Mouse (Mus musculus): Measurements from ENCODE around the gene Hsp90aa1. TPM values are rescaled to one million over a fixed set of nuclear protein-coding genes. Genes with fewer than 3 reads are reported as not detected.

Gene Hsp90aa1
- polyA plus RNA-seq, 1 experiment from 2014 or later: 662 TPM

GRCm38 (mm10) chr12:110683580-110683979 is 18.9 kb downstream of the Hsp90aa1 start:
- Histone ChIP-seq H3K27ac (ENCODE audit: poor library complexity, severe bottlenecking) (no peak overlapping the region), H3K4me1 (replicated peaks) (peaks cover 20% of the 10 kb centered on the region), H3K9me3 (replicated peaks) (no peaks in the 10 kb centered on the region), H3K27me3 (replicated peaks) (no peaks in the 10 kb centered on the region), H3K4me3 (no peak overlapping the region), H3K9ac (no peak overlapping the region), H3K36me3 (0 out of 2 replicates have a peak, but pooled peaks cover 12% of the 10 kb centered on the region), H3K4me2 (no peak overlapping the region)
- ATAC-seq (ENCODE audit: insufficient number of reproducible peaks, low FRiP score): no peak
- no CpG with 5 or more reads among the region's 1 CpGs for WGBS

GRCm38 (mm10) chr12:110682561-110683299 is 19.8 kb downstream of the Hsp90aa1 start, which contains the start of gene 1700001K19Rik:
1700001K19Rik (minus strand) TSS chr12:110682619.
- WGBS: 73% methylated on average over 9 of the region's 9 CpGs
- Histone ChIP-seq H3K4me3 (no peak within 1 kb of the TSS), H3K36me3 (0 out of 2 replicates have a peak, but pooled peaks cover 12% of the 10 kb centered on the region), H3K27me3 (replicated peaks) (no peaks in the 10 kb centered on the region), H3K4me1 (replicated peaks) (peaks cover 12% of the 10 kb centered on the region), H3K9me3 (replicated peaks) (no peaks in the 10 kb centered on the region), H3K4me2 (no peak within 1 kb of the TSS), H3K9ac (no peak within 1 kb of the TSS), H3K27ac (ENCODE audit: poor library complexity, severe bottlenecking) (no peak within 1 kb of the TSS)
- ATAC-seq (ENCODE audit: insufficient number of reproducible peaks, low FRiP score): no peak

GRCm38 (mm10) chr12:110681878-110682277 is 20.6 kb downstream of the Hsp90aa1 start:
- no peaks in the 10 kb centered on the region for H3K27me3 ChIP-seq (replicated peaks)
- H3K4me2 ChIP-seq: no peak overlapping the region
- peaks cover 5% of the 10 kb centered on the region for H3K4me1 ChIP-seq (replicated peaks)
- no peak for ATAC-seq (ENCODE audit: insufficient number of reproducible peaks, low FRiP score)
- H3K9me3 ChIP-seq (replicated peaks): no peaks in the 10 kb centered on the region
- no peak overlapping the region for H3K27ac ChIP-seq (ENCODE audit: poor library complexity, severe bottlenecking)
- H3K9ac ChIP-seq: no peak overlapping the region
- H3K36me3 ChIP-seq: 0 out of 2 replicates have a peak, but pooled peaks cover 9% of the 10 kb centered on the region
- H3K4me3 ChIP-seq: no peak overlapping the region
- WGBS: 61% methylated on average over 3 of the region's 3 CpGs

- Histone ChIP-seq H3K9me3 (replicated peaks) (no peaks in the 10 kb centered on the region), H3K36me3 (0 out of 2 replicates have a peak, but pooled peaks cover 2% of the 10 kb centered on the region), H3K27me3 (replicated peaks) (no peaks in the 10 kb centered on the region), H3K4me2 (no peak overlapping the region), H3K9ac (no peak overlapping the region; the same call in 1 of the 2 replicates), H3K4me1 (replicated peaks) (peaks cover 5% of the 10 kb centered on the region), H3K27ac (ENCODE audit: poor library complexity, severe bottlenecking) (no peak overlapping the region), H3K4me3 (no peak overlapping the region)
- 27% methylated on average over 7 of the region's 7 CpGs for WGBS
- no peak for ATAC-seq (ENCODE audit: insufficient number of reproducible peaks, low FRiP score)
Measured at GRCm38 (mm10) chr12:110681191-110681590, 21.3 kb downstream of the Hsp90aa1 start.

DNA sequence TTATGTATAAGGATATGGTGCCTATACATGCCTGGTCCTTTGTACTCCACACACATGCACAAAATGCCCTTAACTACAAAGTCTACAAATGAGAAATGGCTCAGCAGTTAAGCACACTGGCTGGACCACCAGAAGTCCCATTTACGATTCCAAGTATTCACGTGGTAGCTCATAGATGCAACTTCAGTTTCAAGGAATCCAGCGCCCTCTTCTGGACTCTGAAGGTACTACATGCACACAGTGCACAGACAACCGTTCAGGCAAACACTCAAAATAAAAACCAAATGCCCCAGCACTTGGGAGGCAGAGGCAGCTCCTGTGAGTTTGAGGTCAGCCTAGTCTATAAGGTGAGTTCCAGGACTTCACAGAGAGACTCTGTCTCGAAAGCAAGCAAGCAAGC is 28.3 kb downstream of the Hsp90aa1 start:
- Histone ChIP-seq H3K9ac (no peak overlapping the region), H3K4me1 (replicated peaks) (no peaks in the 10 kb centered on the region), H3K4me3 (no peak overlapping the region), H3K36me3 (peaks cover 17% of the 10 kb centered on the region), H3K27me3 (replicated peaks) (no peaks in the 10 kb centered on the region), H3K4me2 (no peak overlapping the region), H3K27ac (ENCODE audit: poor library complexity, severe bottlenecking) (no peak overlapping the region), H3K9me3 (replicated peaks) (no peaks in the 10 kb centered on the region)
- 52% methylated on average over 5 of the region's 5 CpGs for WGBS
- ATAC-seq (ENCODE audit: insufficient number of reproducible peaks, low FRiP score): no peak

DNA sequence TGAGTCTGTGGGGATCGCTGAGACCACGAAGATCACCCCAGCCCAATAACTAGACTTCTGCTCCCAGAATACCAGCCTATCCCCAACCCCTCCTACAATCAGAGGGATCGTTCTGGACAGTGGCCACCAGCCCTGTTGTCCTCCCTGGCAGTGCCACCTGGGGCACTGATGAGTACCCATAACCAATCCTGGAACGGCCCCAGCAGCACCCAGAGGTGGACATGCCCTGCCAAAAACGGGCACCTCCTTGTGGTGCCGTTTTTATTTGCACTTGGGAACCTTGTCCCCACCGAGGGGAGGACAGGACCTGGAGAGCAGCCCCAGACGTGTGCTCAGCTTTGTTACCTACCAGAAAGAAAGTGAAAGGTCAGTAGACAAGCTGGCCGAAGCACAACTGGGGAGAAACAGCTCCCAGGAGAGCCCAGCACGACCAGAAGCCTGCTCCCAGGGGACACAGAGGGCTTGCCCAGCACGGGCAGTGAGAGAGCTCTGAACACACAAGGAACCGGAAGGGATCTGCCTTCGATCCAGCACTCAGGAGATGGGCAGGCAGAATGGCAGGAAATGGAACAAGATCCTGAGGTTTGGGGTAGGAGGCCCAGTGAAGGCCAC is 35.0 kb downstream of the Hsp90aa1 start:
- Histone ChIP-seq H3K36me3 (peaks cover 84% of the 10 kb centered on the region), H3K9me3 (replicated peaks) (no peaks in the 10 kb centered on the region), H3K9ac (no peak overlapping the region), H3K4me3 (no peak overlapping the region), H3K4me1 (replicated peaks) (no peaks in the 10 kb centered on the region), H3K27ac (ENCODE audit: poor library complexity, severe bottlenecking) (no peak overlapping the region), H3K27me3 (replicated peaks) (no peaks in the 10 kb centered on the region), H3K4me2 (no peak overlapping the region)
- ATAC-seq (ENCODE audit: insufficient number of reproducible peaks, low FRiP score): no peak
- 86% methylated on average over 13 of the region's 13 CpGs for WGBS

GRCm38 (mm10) chr12:110661746-110662145 is 40.8 kb downstream of the Hsp90aa1 start:
- Histone ChIP-seq H3K4me3 (no peak overlapping the region), H3K9me3 (replicated peaks) (no peaks in the 10 kb centered on the region), H3K27ac (ENCODE audit: poor library complexity, severe bottlenecking) (no peak overlapping the region), H3K4me1 (replicated peaks) (no peaks in the 10 kb centered on the region), H3K36me3 (peaks cover 99% of the 10 kb centered on the region), H3K27me3 (replicated peaks) (no peaks in the 10 kb centered on the region), H3K9ac (no peak overlapping the region), H3K4me2 (no peak overlapping the region)
- ATAC-seq (ENCODE audit: insufficient number of reproducible peaks, low FRiP score): no peak
- WGBS: 95% methylated on average over 14 of the region's 14 CpGs

GRCm38 (mm10) chr12:110651464-110651863 is 51.1 kb downstream of the Hsp90aa1 start:
- Histone ChIP-seq H3K27me3 (replicated peaks) (no peaks in the 10 kb centered on the region), H3K27ac (ENCODE audit: poor library complexity, severe bottlenecking) (no peak overlapping the region), H3K4me2 (no peak overlapping the region), H3K36me3 (peaks cover 93% of the 10 kb centered on the region), H3K9ac (no peak overlapping the region), H3K4me3 (no peak overlapping the region), H3K4me1 (replicated peaks) (no peaks in the 10 kb centered on the region), H3K9me3 (replicated peaks) (no peaks in the 10 kb centered on the region)
- no peak for ATAC-seq (ENCODE audit: insufficient number of reproducible peaks, low FRiP score)
- WGBS: 95% methylated on average over 17 of the region's 17 CpGs

GRCm38 (mm10) chr12:110650241-110650641 is 52.3 kb downstream of the Hsp90aa1 start:
- no peak overlapping the region for H3K4me2 ChIP-seq
- H3K36me3 ChIP-seq: peaks cover 93% of the 10 kb centered on the region
- H3K9ac ChIP-seq: no peak overlapping the region
- WGBS: 80% methylated on average over 8 of the region's 8 CpGs
- no peak overlapping the region for H3K27ac ChIP-seq (ENCODE audit: poor library complexity, severe bottlenecking)
- no peak overlapping the region for H3K4me3 ChIP-seq
- ATAC-seq (ENCODE audit: insufficient number of reproducible peaks, low FRiP score): no peak
- H3K9me3 ChIP-seq (replicated peaks): no peaks in the 10 kb centered on the region
- H3K4me1 ChIP-seq (replicated peaks): no peaks in the 10 kb centered on the region
- H3K27me3 ChIP-seq (replicated peaks): no peaks in the 10 kb centered on the region
